Mouse (Mus musculus): Measurements from ENCODE around the gene Pdp2.
A peak's percentile ranks its signal among the peaks of the same experiment; 100 is the strongest.
"Not testable (repeated sequence)": the region's sequence is repeated elsewhere in the genome, so short reads cannot be mapped to it uniquely, and the experiment has no call there.

Gene Pdp2

DNA sequence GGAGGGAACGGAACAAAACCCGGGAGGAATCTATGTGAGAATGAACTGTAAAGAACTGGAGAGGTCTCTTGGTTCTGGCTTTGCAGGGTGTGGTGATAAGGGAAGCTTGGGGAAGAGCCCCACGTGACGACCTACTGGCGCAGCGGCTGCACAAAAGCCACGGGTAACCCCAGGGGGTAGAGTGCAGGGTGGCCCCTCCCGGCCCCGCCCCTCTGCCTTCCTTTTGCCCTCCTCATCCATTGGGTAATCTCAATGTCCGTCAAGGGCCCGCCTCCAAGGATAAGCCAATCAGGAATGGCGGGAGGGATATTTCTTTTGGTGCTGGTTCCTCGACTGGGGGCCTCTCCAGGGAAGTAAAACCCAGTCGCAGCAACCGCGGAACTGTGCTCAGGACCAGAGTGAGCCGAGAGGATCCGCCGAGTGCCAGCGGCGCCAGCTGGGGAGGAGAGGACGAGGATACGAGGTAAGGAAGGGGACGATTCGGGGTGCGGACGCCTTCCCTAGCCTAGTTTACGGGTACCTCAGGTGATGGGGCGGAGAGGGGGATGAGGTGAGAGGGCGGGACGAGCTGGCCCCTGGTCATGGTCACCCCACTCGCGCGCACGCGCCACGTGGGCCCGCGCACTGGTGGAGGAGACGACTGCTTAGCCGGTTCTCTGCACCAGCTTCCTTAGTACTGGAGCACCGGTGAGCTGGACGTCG, at the start of gene Pdp2:
Gene Pdp2 (plus strand): TSS at position 319 of the 702 bp plus-strand sequence.
- DNase-seq (ENCODE audit: extremely low spot score, low spot score): peak; percentile 88

DNA sequence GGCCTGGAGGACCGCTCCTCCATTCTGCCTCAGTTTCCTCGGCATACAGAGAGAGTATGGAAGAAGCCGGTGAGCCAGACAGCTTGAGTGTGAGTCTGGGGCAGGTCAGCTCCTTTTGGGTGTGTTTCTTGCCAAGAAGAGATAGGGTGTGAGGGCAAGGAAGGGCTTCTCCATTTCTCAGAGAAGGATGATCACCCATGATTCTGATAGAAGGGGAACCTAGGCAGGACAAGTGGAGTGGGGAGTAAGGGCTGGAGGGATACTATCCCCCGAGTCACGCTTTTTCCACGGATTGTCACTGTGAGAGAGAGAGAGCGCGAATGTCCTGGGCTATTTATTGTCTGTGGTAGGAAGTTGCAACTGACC, 49.8 kb upstream of the Pdp2 start:
- DNase-seq (ENCODE audit: extremely low spot score, low spot score): no peak

DNA sequence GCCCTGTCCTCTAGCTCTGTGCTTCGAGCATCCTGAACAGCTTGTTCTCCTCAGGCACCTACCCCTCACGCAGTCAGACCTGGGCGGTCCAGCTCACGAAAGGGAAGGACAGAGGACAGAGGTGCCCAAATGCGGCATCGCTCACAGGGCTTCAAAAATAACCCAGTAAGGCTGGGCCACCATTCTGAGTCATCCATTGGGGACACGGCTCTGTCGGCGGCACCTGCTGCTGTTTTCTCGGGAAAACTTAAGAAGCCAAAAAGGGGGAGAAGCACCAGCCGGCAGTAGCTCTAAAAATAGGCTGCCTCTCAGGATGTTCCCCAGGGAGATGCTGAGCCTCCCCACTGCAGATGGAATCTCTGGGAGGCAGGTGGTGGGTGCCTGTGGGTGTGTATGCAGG, 49.1 kb upstream of the Pdp2 start:
- no peak for DNase-seq (ENCODE audit: extremely low spot score, low spot score)

DNA sequence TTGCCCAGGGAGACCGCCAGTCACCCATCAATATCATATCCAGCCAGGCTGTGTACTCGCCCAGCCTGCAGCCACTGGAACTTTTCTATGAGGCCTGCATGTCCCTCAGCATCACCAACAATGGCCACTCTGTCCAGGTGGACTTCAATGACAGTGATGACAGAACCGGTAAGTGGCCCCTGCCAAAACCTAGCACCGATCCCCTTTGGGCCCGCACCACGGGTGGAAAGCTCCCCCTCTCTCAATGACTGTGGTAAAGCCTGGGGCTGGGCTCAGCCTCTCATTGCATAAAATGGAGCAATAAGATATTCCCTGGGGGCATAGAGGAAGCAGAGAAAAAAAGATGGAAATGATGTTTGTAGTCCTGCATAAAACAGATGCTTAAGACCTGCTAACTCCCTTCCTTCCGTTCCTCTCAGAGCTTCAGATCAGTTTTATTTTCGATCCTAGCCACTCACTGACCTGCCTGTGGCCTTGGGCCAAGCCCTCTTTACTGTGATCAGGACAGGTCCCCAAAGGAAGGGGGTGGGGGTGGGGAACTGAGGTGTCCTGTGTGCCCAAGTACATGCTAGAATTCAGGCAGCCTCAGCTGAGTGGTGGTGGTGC, 47.7 kb upstream of the Pdp2 start:
- no peak for DNase-seq (ENCODE audit: extremely low spot score, low spot score)

DNA sequence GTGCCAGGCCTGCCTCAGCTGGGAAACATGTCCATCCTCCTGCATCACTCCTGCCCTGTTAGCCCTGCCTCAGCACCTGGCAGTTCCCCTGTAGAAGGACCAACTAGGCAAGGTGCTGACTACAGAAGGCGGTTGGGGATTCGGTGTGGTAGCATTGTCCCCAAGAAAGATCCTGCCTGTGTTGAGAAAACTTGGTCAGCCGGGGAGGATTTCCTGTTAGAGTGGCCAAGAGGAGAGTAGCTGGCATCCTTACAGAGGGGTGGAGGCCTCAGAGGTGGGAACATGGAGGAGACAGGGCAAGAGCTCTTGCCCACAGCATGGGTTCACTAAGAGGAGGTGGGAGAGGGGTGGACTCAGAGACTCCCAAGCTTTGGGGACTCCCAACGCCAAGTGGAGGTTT, 36.1 kb upstream of the Pdp2 start:
- no peak for DNase-seq (ENCODE audit: extremely low spot score, low spot score)

DNA sequence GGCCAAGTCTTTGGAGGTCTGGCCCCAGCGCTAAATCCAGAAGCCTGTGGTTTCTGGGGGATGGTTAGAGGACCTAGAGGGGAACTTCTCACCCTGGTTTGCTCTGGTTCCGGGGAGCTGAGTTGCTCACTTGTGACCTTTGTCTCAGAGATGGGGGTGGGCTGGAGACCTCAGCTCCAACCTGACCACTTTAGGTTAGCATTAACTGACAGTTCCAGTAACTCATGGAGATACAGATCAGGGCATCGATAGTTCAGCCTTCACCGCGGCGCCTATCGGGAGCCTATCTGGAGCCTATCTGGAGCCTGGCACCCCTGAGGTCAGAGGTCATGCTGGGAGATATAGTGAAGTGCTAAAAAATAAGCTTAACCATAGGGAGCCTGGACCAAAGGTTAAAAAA, 34.0 kb upstream of the Pdp2 start:
- no peak for DNase-seq (ENCODE audit: extremely low spot score, low spot score)

DNA sequence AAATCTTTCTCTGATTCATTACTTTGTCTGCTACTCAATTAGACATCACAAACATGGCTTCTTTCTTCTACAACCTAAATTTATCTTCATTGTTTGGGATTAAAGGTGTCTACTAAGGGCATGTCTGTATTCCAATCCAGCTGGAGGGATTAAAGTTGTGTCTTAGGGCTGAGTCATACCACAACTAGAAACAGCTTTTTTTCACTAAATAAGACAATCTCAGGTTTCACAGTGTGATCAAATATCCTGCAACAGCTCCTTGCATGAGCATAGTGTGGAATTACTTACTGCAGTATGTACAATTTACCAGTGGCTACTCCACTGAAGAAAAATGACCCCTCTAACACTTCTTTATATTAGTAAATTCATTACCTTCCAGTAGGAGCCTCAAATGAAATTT, 30.5 kb upstream of the Pdp2 start:
- DNase-seq (ENCODE audit: extremely low spot score, low spot score): no peak

DNA sequence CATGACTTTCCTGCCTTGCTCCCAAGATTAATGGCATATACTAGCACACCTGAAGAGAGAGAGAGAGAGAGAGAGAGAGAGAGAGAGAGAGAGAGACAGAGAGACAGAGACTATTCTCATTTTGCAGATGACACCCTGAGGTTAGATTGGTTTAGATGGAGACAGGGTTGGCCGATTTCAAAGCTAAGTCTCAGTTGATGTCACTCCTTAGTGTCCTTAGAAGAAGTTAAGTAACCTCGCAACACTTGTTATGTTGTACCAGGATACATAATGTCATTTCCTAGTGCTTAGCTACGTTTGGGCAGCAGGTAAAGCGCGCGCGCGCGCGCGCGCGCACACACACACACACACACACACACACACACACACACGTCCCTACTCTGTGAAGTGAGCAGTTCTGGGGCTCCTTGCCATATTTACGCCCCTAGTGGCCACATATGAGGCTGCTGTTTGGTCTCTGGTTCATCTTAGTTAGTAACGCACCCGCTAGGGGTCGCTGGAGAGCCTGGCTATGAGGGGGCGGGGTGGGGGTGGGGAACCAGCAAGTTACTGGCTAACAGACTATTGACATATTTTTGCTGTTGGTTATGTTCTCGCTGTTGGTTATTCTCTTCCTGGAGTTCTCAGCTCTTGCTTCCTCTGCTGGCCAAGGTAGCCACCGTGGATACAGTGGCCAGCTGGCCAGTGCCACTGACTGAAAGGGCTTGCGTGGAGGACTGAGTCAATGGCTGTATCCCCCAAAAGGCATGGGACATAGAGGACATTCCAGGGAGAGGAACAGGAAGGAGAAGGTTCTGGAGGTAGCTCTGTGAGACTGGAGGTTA, 26.4 kb upstream of the Pdp2 start:
- DNase-seq (ENCODE audit: extremely low spot score, low spot score): peak; percentile 87

DNA sequence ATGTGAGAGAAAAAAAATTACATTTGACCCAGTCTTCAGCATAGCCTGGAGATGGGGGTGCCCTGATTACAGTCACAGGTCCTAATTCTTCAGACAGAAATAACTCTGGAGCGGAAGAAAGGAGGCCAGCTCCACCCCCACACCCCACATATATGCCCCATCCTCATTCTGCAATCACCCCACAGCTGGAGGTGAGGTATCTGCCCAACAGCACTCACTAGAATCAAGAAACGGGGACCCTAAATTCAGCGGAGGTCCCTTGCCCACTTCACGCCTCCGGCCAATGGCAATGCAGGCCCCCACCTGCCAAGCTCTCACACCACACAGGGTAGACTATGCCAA, 25.8 kb upstream of the Pdp2 start:
- DNase-seq (ENCODE audit: extremely low spot score, low spot score): no peak

DNA sequence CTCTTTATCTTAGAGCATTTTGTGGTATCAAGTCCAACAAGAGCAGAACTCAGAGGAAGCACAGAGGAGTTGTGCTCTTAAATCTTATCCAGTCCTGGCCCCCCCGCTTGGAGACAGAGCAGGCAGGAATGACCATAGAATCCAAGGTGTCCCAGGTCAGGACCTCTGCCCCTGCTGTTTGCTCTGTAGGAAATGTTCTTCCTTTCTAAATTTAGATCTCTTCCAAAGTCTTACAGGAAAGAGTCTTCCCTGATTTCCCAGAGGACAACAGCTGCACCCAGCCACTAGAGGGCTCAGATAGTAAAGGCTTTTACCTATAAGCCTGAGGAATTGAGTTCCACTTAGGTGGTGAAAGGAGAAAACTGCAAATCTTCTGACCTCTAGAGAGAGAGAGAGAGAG, 21.7 kb upstream of the Pdp2 start:
- no peak for DNase-seq (ENCODE audit: extremely low spot score, low spot score)

DNA sequence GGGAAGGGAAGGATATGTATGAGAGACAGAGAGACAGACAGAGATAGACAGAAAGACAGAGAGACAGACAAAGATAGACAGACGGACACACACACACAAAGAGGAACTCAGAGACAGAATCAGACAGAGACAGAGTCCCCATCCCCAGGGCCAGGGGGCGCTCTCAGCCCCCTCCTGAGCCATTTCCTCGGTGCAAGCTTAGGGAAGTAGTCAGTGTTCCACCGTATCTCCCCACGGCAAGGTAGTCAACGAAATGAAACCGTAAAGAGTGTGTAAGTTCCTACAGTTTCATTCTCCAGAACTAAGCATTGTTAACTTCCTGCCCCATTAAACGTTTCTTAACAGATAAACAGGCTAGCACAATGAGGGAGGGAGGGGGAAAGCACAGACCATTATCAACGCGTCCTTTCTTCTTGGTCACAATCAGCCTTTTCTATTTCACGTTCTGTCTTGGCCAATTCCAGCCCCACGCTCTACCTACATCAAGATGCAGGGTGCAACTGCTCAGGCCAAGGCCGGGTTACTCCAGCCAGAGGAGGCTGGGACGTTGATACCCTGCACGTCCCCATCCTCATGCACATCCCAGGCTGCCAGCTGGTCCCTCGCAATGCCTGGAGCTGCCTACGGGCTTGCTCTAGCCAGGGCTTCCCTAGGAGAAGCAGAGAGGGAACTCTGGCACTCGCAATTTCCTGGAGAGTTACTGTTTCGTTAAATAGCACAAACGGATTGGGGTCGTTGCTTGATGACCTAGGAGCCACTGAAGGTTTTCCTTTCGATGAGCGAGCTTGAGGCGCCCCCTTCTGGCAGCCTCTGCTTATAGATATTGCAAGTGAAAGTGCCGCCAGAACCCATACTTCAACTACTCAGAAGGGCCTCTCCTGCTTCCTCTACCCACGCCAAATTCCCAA, 20.6 kb upstream of the Pdp2 start:
- peak; percentile 87 for DNase-seq (ENCODE audit: extremely low spot score, low spot score)

DNA sequence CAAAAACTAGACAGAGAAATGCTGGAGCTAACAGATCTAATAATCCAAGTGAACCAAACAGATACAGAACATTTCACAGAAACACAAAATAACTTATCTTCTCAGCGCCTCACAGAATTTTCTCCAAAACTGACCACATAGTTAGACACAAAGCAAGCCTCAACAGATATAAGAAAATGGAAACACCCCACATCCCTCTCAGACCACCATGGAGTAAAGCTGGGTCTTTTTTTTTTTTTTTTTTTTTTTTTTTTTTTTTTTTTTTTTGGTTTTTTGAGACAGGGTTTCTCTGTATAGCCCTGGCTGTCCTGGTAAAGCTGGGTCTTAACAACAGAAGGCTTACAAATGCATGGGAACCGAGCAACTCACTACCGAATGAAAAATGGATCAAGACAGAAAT, 14.4 kb upstream of the Pdp2 start:
- no peak for DNase-seq (ENCODE audit: extremely low spot score, low spot score)

DNA sequence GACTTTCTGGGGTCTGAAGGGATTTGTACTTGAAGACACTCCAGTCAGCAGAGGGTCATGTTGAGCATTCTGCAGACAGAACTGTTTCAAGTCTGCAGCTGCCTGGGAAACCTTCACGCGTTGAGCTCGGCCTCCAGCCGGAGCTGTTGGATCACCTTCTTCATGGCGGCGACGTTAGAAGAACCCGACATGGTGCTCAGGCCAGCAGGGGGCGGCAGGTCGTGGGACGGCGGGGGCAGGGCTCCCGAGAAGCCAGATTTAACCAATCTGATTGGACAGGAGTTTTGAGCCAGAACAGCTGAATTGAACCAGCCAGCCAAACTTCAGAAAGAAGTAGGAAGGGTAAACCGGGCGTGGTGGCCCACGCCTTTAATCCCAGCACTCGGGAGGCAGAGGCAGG, 13.6 kb upstream of the Pdp2 start:
- not testable (repeated sequence) for DNase-seq (ENCODE audit: extremely low spot score, low spot score)

DNA sequence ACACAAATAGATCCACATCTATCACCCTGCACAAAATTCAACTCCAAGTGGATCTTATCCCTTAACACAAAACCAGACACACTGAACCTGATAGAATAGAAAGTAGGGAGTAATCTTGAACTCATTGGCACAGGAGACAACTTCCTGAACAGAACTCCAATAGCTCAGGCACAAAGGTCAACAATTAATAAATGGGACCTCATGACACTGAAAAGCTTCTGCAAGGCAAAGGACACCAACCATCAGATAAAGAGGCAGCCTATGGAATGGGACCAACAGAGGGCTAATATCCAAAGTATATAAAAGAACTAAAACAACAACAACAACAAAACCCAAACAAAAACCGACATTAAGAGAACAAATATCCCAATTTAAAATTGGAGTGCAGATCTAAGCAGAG, 6.7 kb upstream of the Pdp2 start:
- DNase-seq (ENCODE audit: extremely low spot score, low spot score): no peak

DNA sequence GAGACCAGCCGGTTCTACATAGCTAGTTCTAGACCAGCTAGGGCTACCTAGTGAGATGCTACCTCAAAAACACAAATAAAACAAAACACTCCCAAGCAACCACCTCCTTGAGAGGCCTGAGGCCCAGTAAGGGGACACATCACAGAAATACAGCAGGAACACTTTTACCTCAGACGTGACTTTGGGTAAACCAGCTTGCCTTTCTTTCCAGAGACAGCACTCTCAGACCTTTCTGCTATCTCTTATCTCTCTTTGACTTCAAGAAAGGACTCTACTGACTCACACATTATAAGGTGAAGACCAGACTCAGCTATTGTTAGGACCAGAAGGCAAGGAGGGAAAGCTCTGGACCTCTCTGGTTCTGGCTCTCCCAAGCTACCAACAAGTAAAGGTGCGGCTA, 967 bp upstream of the Pdp2 start:
- no peak for DNase-seq (ENCODE audit: extremely low spot score, low spot score)

DNA sequence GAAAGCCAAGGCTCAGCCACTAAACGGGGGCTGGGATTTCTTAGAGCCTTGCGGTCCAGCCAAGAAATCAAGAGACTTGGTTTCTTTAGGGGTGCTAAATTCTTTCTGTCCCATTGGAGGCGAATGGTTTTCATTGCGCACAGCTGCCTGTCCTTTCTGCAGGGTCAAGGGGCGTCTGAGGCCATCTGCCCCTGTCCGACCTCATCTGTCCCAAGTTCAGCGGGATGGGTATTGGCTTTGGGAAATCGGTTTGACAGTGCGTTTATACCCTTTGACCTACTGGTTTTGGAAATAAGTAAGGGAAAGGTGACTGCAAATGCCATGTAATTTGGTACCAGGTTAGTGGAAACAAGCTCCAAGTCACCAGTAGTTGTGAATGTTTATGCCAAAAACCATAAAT, 605 bp downstream of the Pdp2 start:
- DNase-seq (ENCODE audit: extremely low spot score, low spot score): no peak

DNA sequence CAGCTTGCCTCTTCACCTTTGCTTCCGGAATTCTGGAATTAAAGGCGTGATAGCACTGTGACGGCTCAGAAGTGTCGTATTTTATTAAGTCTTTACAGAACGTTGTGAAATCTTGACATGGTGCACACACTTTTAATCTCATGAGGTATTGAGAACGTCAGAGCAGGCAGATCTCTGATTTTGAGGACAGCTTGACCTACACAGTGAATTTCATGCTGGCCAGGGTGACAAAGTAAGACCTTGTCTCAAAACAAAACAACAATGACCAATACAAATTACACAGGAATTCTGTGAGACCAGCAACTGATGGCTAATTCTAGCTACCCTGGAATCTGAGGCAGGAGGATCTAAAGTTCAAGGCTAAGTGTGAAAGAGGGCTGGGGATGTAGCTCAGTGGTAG, 1.3 kb downstream of the Pdp2 start:
- DNase-seq (ENCODE audit: extremely low spot score, low spot score): no peak

DNA sequence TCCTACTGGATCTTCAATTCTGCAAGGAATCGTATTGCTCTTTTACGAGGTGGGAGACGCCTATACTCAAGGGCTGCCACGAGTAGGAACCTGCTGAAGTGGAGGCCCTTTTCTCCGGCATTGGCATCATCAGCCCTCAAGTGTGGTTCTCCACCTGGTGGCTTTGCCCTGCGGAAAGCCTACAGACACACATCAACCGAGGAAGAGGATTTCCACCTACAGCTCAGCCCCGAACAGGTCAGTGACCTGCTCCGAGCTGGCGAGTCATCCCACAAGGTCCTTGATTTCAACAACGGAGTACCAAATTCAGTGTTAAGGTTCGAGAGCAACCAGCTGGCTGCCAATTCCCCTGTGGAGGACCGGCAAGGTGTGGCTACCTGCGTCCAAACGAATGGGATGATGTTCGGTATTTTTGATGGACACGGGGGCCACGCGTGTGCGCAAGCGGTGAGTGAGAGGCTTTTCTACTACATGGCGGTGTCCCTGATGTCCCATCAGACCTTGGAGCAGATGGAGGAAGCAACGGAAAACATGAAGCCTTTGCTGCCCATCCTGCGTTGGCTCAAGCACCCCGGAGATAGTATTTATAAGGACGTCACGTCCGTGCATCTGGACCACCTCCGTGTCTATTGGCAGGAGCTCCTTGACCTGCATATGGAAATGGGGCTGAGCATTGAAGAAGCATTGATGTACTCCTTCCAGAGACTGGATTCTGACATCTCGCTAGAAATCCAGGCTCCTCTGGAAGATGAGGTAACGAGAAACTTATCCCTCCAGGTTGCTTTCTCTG, 2.5 kb downstream of the Pdp2 start:
- no peak for DNase-seq (ENCODE audit: extremely low spot score, low spot score)

DNA sequence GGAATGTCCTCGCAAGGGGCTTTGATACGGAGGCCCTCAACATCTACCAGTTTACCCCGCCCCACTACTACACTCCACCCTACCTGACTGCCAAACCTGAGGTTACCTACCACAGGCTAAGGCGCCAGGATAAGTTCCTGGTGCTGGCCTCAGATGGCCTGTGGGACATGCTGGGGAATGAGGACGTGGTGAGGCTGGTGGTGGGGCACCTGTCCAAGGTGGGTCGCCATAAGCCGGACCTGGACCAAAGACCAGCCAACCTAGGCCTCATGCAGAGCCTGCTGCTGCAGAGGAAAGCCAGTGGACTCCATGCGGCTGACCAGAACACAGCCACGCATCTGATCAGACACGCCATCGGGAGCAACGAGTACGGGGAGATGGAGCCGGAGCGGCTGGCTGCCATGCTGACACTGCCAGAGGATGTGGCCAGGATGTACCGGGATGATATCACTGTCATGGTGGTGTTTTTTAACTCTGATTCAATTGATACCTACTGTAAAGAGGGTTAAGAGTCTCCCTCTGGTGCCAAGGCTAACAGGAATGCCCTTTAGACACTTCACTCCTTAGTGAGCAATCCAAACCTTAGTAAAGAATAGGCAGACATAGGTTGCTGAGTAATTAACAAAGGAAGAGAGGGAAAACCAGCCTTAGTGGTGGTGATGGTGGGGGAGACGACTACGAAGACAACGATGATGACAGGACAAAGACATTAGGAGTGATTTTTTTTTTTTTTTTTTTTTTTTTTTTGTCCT, 3.5 kb downstream of the Pdp2 start:
- no peak for DNase-seq (ENCODE audit: extremely low spot score, low spot score)
